Mouse (Mus musculus) cerebellum, adult 2 months (tissue): ENCODE results near the gene Krt76.

Source experiments
- CTCF ChIP-seq: fragments of 200-500 bp; IDR thresholded peaks from 2 replicates; pipeline ENCODE4 v1.5.1; 2011; ENCODE audit warnings: low read depth, mild to moderate bottlenecking, control low read depth, low read length, moderate library complexity, borderline replicate concordance; ENCODE audit not compliant: insufficient read depth
- POLR2A ChIP-seq: fragments of 200-500 bp; IDR thresholded peaks from 2 replicates; pipeline ENCODE4 v1.6.1; 2011; ENCODE audit warnings: low read length, control low read depth, borderline replicate concordance; ENCODE audit not compliant: insufficient read depth

DNA sequence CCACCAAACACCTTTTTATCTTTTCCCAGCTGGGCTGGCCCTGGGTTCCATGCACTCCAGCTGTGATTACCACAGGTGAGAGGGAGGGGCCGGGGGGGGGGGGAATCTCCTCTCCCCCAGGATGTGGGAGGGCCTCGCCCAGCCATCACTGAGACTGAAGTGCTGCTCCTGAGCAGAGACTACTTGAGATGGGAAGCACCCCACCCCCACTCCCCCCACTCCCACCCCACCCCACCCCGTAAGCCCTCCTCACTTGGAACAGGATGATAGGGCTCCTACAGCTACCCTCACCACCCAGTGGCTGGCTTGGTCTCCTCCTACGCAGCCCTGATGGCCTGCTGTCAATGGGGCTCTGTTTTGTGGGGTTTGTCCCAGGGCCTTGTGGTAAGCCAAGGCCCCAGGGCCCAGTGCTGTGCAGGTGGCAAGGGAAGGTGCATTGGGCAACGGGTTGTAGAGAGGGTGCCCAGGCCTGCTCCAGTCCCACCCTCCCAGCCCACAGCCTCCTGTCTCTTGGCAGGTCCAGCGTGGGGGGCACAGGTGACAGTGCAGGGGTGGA is 47.6 kb upstream of the Krt76 start, which contains the start of gene Krt79:
- TF ChIP-seq CTCF (no peak), POLR2A (no peak)
